In genomic region chr10:112882789-112883687, GRCm38 (mm10) we compare ENCODE assay signal across 12 mouse cellular contexts. TPM values are rescaled to one million over a fixed set of nuclear protein-coding genes. Genes with fewer than 3 reads are reported as not detected.
DNase-seq lines count a peak whose midpoint lies in the region; ATAC-seq lines count a peak whose summit lies in the region.
"Had no signal": no experiment of that assay in that cellular context is flagged by ENCODE, and none has a peak within 500 bp of the region (broad histone marks: within the 10 kb centered on the region; RNA-seq: fewer than 3 reads in every experiment).

No protein-coding gene starts in this region.

- no peak overlapping the region for H3K4me3 ChIP-seq in kidney, embryonic 14.5 days (ENCODE audit: low read length)
- no peak overlapping the region for H3K4me3 ChIP-seq in intestine, embryonic 16.5 days (ENCODE audit: low read length)
- no peak overlapping the region for H3K4me3 ChIP-seq in midbrain, embryonic 13.5 days (replicated peaks)
- no peak overlapping the region for H3K4me3 ChIP-seq in liver, embryonic 11.5 days (ENCODE audit: low read depth, low read length)
- H3K4me3 ChIP-seq: forebrain, embryonic 13.5 days; heart, embryonic 15.5 days had no signal

- 34% methylated on average over 6 of the region's 6 CpGs for WGBS in kidney, embryonic 14.5 days
- WGBS in intestine, embryonic 16.5 days: 16% methylated on average over 6 of the region's 6 CpGs
- 32% methylated on average over 6 of the region's 6 CpGs for WGBS in midbrain, embryonic 13.5 days
- 41% methylated on average over 6 of the region's 6 CpGs for WGBS in liver, embryonic 11.5 days

- peak; percentile 35 for DNase-seq in kidney, adult 11 months
- peak; percentile 69 for DNase-seq in NIH3T3 (ENCODE audit: low read depth)
- DNase-seq in right cerebral cortex, adult 18-20 months: no peak
- no peak for DNase-seq in liver, embryonic 11.5 days (ENCODE audit: low spot score)
- no peak for DNase-seq in embryo, embryonic 11 days
- DNase-seq: cerebellum, adult 18-20 months had no signal

- H3K9ac ChIP-seq in kidney, embryonic 14.5 days (ENCODE audit: low read depth, low read length): no peak overlapping the region
- H3K9ac ChIP-seq in intestine, embryonic 16.5 days (ENCODE audit: low read depth, low read length): no peak overlapping the region
- H3K9ac ChIP-seq in midbrain, embryonic 13.5 days (replicated peaks): no peak overlapping the region
- H3K9ac ChIP-seq in liver, embryonic 11.5 days (ENCODE audit: low read depth, low read length): no peak overlapping the region
- H3K9ac ChIP-seq: forebrain, embryonic 13.5 days; heart, embryonic 15.5 days had no signal

- no peak; the same call in 1 of the 2 replicates for ATAC-seq in kidney, embryonic 14.5 days (ENCODE audit: low FRiP score, low TSS enrichment)
- peak; percentile 93 for ATAC-seq in intestine, embryonic 16.5 days
- peak; percentile 60; the same call in 1 of the 2 replicates for ATAC-seq in midbrain, embryonic 13.5 days
- ATAC-seq in liver, embryonic 11.5 days (replicated peaks; ENCODE audit: low FRiP score): no peak
- ATAC-seq: forebrain, embryonic 13.5 days had no signal

- H3K4me1 ChIP-seq in kidney, embryonic 14.5 days (ENCODE audit: control insufficient read depth, insufficient read depth, low read length): no peaks in the 10 kb centered on the region
- H3K4me1 ChIP-seq in intestine, embryonic 16.5 days (ENCODE audit: control insufficient read depth, insufficient read depth, low read length): 0 out of 2 replicates have a peak, but pooled peaks cover 3% of the 10 kb centered on the region
- H3K4me1 ChIP-seq in midbrain, embryonic 13.5 days (replicated peaks): peaks cover 3% of the 10 kb centered on the region; the same call in 1 of the 2 replicates
- H3K4me1 ChIP-seq in liver, embryonic 11.5 days (replicated peaks; ENCODE audit: control insufficient read depth, insufficient read depth, low read length): no peaks in the 10 kb centered on the region
- H3K4me1 ChIP-seq: forebrain, embryonic 13.5 days; heart, embryonic 15.5 days had no signal

- no peaks in the 10 kb centered on the region for H3K9me3 ChIP-seq in kidney, embryonic 14.5 days (ENCODE audit: control insufficient read depth, low read length)
- H3K9me3 ChIP-seq in intestine, embryonic 16.5 days (ENCODE audit: control insufficient read depth, low read length): no peaks in the 10 kb centered on the region
- no peaks in the 10 kb centered on the region for H3K9me3 ChIP-seq in midbrain, embryonic 13.5 days
- H3K9me3 ChIP-seq in liver, embryonic 11.5 days (ENCODE audit: control insufficient read depth, low read length): no peaks in the 10 kb centered on the region
- H3K9me3 ChIP-seq: forebrain, embryonic 13.5 days; G1E; heart, embryonic 15.5 days had no signal

- no peak overlapping the region for H3K4me2 ChIP-seq in kidney, embryonic 14.5 days (replicated peaks; ENCODE audit: low read depth, low read length)
- no peak overlapping the region for H3K4me2 ChIP-seq in intestine, embryonic 16.5 days (ENCODE audit: low read depth, low read length)
- H3K4me2 ChIP-seq in midbrain, embryonic 13.5 days (replicated peaks): no peak overlapping the region
- no peak overlapping the region for H3K4me2 ChIP-seq in liver, embryonic 11.5 days
- H3K4me2 ChIP-seq: forebrain, embryonic 13.5 days; heart, embryonic 15.5 days had no signal

- H3K27me3 ChIP-seq in kidney, embryonic 14.5 days (ENCODE audit: control insufficient read depth, insufficient read depth, low read length): no peaks in the 10 kb centered on the region
- no peaks in the 10 kb centered on the region for H3K27me3 ChIP-seq in intestine, embryonic 16.5 days (replicated peaks; ENCODE audit: control insufficient read depth, insufficient read depth, low read length)
- no peaks in the 10 kb centered on the region for H3K27me3 ChIP-seq in midbrain, embryonic 13.5 days
- H3K27me3 ChIP-seq in liver, embryonic 11.5 days (replicated peaks; ENCODE audit: control insufficient read depth, insufficient read depth, low read length): no peaks in the 10 kb centered on the region
- H3K27me3 ChIP-seq: forebrain, embryonic 13.5 days; heart, embryonic 15.5 days had no signal

- no peak overlapping the region for H3K27ac ChIP-seq in kidney, embryonic 14.5 days (ENCODE audit: low read depth, low read length)
- H3K27ac ChIP-seq in intestine, embryonic 16.5 days (ENCODE audit: low read length): 0 out of 2 replicates have a peak overlapping the region, but pooled peaks have one; percentile 24
- H3K27ac ChIP-seq in midbrain, embryonic 13.5 days: no peak overlapping the region
- no peak overlapping the region for H3K27ac ChIP-seq in liver, embryonic 11.5 days (ENCODE audit: low read depth, low read length)
- H3K27ac ChIP-seq: forebrain, embryonic 13.5 days; heart, embryonic 15.5 days had no signal

- no peaks in the 10 kb centered on the region for H3K36me3 ChIP-seq in kidney, embryonic 14.5 days (ENCODE audit: control insufficient read depth, insufficient read depth, low read length)
- no peaks in the 10 kb centered on the region for H3K36me3 ChIP-seq in intestine, embryonic 16.5 days (ENCODE audit: control insufficient read depth, insufficient read depth, low read length)
- H3K36me3 ChIP-seq in midbrain, embryonic 13.5 days: no peaks in the 10 kb centered on the region
- no peaks in the 10 kb centered on the region for H3K36me3 ChIP-seq in liver, embryonic 11.5 days (ENCODE audit: control insufficient read depth, insufficient read depth, low read length)
- H3K36me3 ChIP-seq: G1E; heart, embryonic 15.5 days had no signal

RNA-seq across cellular contexts. Expression of gene Atxn7l3b, which starts 45.8 kb away (rescaled TPM):
- polyA plus RNA-seq in kidney, embryonic 14.5 days (2014; fragmentation: Nextera tagmentation; extraction: Ambion mirVana): 161 and 171 TPM in 2 replicates
- polyA plus RNA-seq in intestine, embryonic 16.5 days (2015; fragmentation: Nextera tagmentation; extraction: Ambion mirVana): 151 and 153 TPM in 2 replicates
- 410 and 423 TPM in 2 replicates for polyA plus RNA-seq in midbrain, embryonic 13.5 days (2015; fragmentation: Nextera tagmentation; extraction: Ambion mirVana)
- 101 and 109 TPM in 2 replicates for polyA plus RNA-seq in liver, embryonic 11.5 days (2014; fragmentation: Nextera tagmentation; extraction: Ambion mirVana)

Comparison
In these comparisons a context has a peak if more than half of its experiments do, and no peak if none do; other contexts are left out.
1. DNase-seq: peak in kidney, adult 11 months (single experiment) and NIH3T3 (single experiment); none in right cerebral cortex, adult 18-20 months (single experiment), liver, embryonic 11.5 days (single experiment) and embryo, embryonic 11 days (single experiment).
2. ATAC-seq: peak in intestine, embryonic 16.5 days (single experiment) and midbrain, embryonic 13.5 days (single experiment); none in kidney, embryonic 14.5 days (single experiment) and liver, embryonic 11.5 days (single experiment).